Mouse (Mus musculus) liver, postnatal 0 days (tissue): ENCODE data around the gene Pxn. TPM values are rescaled to one million over a fixed set of nuclear protein-coding genes. Genes with fewer than 3 reads are reported as not detected.

Experiments used
- ATAC-seq: fragments of 200-750 bp; cut with Nextera tagmentation; 2 replicates; pipeline ENCODE4 v1.8.0; 2017; ENCODE audit warnings: mild to moderate bottlenecking, moderate library complexity
- DNase-seq: peaks from one replicate; pipeline ENCODE4 v3.0.0-alpha.2; 2016
- H3K27ac ChIP-seq: fragments of 300-500 bp; sonication (generic); 2 replicates; pipeline ENCODE4 v1.5.1; 2014; ENCODE audit warnings: antibody characterized with exemption, moderate library complexity, mild to moderate bottlenecking, low read depth
- H3K27me3 ChIP-seq: fragments of 300-500 bp; sonication (generic); 2 replicates; pipeline ENCODE4 v1.6.1; 2014; ENCODE audit warnings: low read length, control low read depth, mixed read lengths; ENCODE audit not compliant: insufficient read depth
- H3K36me3 ChIP-seq: fragments of 300-500 bp; sonication (generic); replicated peaks from 2 replicates; pipeline ENCODE4 v1.6.1; 2014; ENCODE audit warnings: mild to moderate bottlenecking, control low read depth, low read length, moderate library complexity, mixed read lengths; ENCODE audit not compliant: insufficient read depth
- H3K4me1 ChIP-seq: fragments of 300-500 bp; sonication (generic); 2 replicates; pipeline ENCODE4 v1.6.1; 2014; ENCODE audit warnings: antibody characterized with exemption, mild to moderate bottlenecking, control low read depth; ENCODE audit not compliant: insufficient read depth
- H3K4me2 ChIP-seq: fragments of 300-500 bp; sonication (generic); 2 replicates; pipeline ENCODE4 v1.6.1; 2014; ENCODE audit warnings: low read depth, mild to moderate bottlenecking, low read length, moderate library complexity, mixed read lengths
- H3K4me3 ChIP-seq: fragments of 300-500 bp; sonication (generic); 2 replicates; pipeline ENCODE4 v1.5.1; 2014; ENCODE audit warnings: low read depth, low read length
- H3K9ac ChIP-seq: fragments of 300-500 bp; sonication (generic); replicated peaks from 2 replicates; pipeline ENCODE4 v1.6.1; 2014; ENCODE audit warnings: mild to moderate bottlenecking, moderate library complexity
- H3K9me3 ChIP-seq: fragments of 300-500 bp; sonication (generic); 2 replicates; pipeline ENCODE4 v1.6.1; 2016; ENCODE audit warnings: mild to moderate bottlenecking, control low read depth, low read length, mixed read lengths
- CTCF ChIP-seq: sonication (generic); IDR thresholded peaks from 2 replicates; pipeline ENCODE4 v1.5.1; 2016; ENCODE audit warnings: antibody characterized with exemption, low read depth
- EP300 ChIP-seq: IDR thresholded peaks from 2 replicates; pipeline ENCODE4 v1.6.1; 2016; ENCODE audit warnings: antibody characterized with exemption, low read depth, mild to moderate bottlenecking
- WGBS: fragments of 180-500 bp; shearing (Covaris S2); extraction: QIAGEN DNeasy Blood & Tissue Kit; methylation state at CpG from one replicate; pipeline ENCODE4 v1.1.7; 2014; ENCODE audit not compliant: insufficient replicate concordance; 5-methylcytosine and 5-hydroxymethylcytosine counted together
- polyA plus RNA-seq: library from polyadenylated mRNA; unstranded; fragments of >200 nt; fragmentation: Nextera tagmentation; extraction: Ambion mirVana; gene quantifications from 2 replicates; pipeline ENCODE4 v1.2.1, GENCODE M21; 2015

Pxn gene
- polyA plus RNA-seq, 1 experiment from 2014 or later: 14.9 TPM

GRCm38 (mm10) chr5:115525416-115525815 lies 18.9 kb downstream of the Pxn start:
- no peak overlapping the region for H3K4me3 ChIP-seq
- 0 out of 2 replicates have a peak overlapping the region, but pooled peaks have one; percentile 34 for H3K27ac ChIP-seq
- H3K4me2 ChIP-seq: no peak overlapping the region
- H3K27me3 ChIP-seq: no peaks in the 10 kb centered on the region
- no peak overlapping the region for H3K9ac ChIP-seq
- peaks cover 13% of the 10 kb centered on the region; the same call in 1 of the 2 replicates for H3K36me3 ChIP-seq
- 72% methylated on average over 4 of the region's 4 CpGs for WGBS
- no peak for DNase-seq
- H3K9me3 ChIP-seq: no peaks in the 10 kb centered on the region
- TF ChIP-seq CTCF (no peak), EP300 (no peak)
- peaks cover 71% of the 10 kb centered on the region for H3K4me1 ChIP-seq
- ATAC-seq: no peak

- no peak for ATAC-seq
- TF ChIP-seq EP300: no peak
- TF ChIP-seq CTCF: no peak
- Histone ChIP-seq H3K9ac (peak overlapping the region; percentile 30; the same call in 1 of the 2 replicates), H3K27ac (0 out of 2 replicates have a peak overlapping the region, but pooled peaks have one; percentile 34), H3K4me1 (peaks cover 71% of the 10 kb centered on the region), H3K27me3 (no peaks in the 10 kb centered on the region), H3K36me3 (peaks cover 13% of the 10 kb centered on the region; the same call in 1 of the 2 replicates), H3K4me2 (no peak overlapping the region), H3K4me3 (no peak overlapping the region), H3K9me3 (no peaks in the 10 kb centered on the region)
- no peak for DNase-seq
- WGBS: 78% methylated on average over 9 of the region's 9 CpGs
These were observed 19.5 kb downstream of the Pxn start for GRCm38 (mm10) chr5:115525943-115526342.

GRCm38 (mm10) chr5:115526456-115527202 lies 20.2 kb downstream of the Pxn start:
- TF ChIP-seq CTCF (no peak), EP300 (no peak)
- peak overlapping the region; percentile 30; the same call in 1 of the 2 replicates for H3K9ac ChIP-seq
- H3K27me3 ChIP-seq: no peaks in the 10 kb centered on the region
- no peaks in the 10 kb centered on the region for H3K9me3 ChIP-seq
- peaks cover 13% of the 10 kb centered on the region; the same call in 1 of the 2 replicates for H3K36me3 ChIP-seq
- 85% methylated on average over 17 of the region's 17 CpGs for WGBS
- H3K27ac ChIP-seq: no peak overlapping the region
- H3K4me2 ChIP-seq: no peak overlapping the region
- DNase-seq (no peak), ATAC-seq (no peak)
- H3K4me1 ChIP-seq: peaks cover 72% of the 10 kb centered on the region
- H3K4me3 ChIP-seq: no peak overlapping the region

DNA sequence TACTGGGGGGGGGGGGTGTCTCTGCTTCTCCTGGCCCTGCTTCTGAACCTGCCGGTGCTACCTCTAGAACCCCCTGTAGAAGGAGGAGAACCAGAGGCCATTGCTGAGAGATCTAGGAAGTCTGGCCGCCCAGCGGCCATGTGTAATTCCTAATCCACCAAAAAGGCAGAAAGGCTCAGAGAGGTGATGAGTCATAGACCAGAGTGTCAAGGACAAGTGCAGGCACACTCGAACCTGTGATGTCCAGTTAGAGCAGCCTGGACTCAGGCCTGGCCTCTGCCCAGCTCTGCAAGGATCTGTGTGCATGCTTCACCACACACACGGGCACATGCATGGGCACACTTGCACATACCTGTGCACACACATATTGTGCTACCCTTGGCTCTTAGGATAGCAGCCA lies 21.7 kb downstream of the Pxn start:
- WGBS: 65% methylated on average over 5 of the region's 5 CpGs
- Histone ChIP-seq H3K36me3 (peaks cover 14% of the 10 kb centered on the region; the same call in 1 of the 2 replicates), H3K9me3 (no peaks in the 10 kb centered on the region), H3K9ac (no peak overlapping the region), H3K4me2 (no peak overlapping the region), H3K4me3 (no peak overlapping the region), H3K27ac (no peak overlapping the region), H3K27me3 (no peaks in the 10 kb centered on the region), H3K4me1 (peaks cover 73% of the 10 kb centered on the region)
- ATAC-seq (no peak), DNase-seq (no peak)
- no peak for TF ChIP-seq EP300
- no peak for TF ChIP-seq CTCF

DNA sequence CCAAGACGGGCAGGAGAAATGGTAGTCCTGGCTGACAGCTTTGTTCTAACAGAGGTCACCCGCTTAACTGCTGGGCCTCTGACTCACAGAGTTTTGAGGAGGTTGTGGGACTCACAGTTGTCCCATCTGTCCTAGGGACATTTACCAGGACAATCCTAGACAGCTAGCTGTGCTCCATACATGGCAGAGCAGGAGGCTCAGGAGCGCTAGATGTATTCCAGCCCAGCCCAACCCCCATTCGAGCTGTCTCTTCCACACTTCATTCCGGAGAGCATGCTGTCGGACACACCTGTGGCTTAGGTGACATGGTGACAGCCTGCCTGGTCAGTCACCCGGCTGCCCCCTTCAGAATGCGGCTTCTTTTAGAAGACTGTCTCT lies 22.9 kb downstream of the Pxn start:
- no peak for DNase-seq
- peaks cover 73% of the 10 kb centered on the region for H3K4me1 ChIP-seq
- H3K27me3 ChIP-seq: no peaks in the 10 kb centered on the region
- H3K4me3 ChIP-seq: no peak overlapping the region
- no peaks in the 10 kb centered on the region for H3K9me3 ChIP-seq
- H3K27ac ChIP-seq: peak overlapping the region; percentile 82
- WGBS: 36% methylated on average over 8 of the region's 8 CpGs
- 0 out of 2 replicates have a peak overlapping the region, but pooled peaks have one; percentile 3 for H3K9ac ChIP-seq
- peaks cover 16% of the 10 kb centered on the region; the same call in 1 of the 2 replicates for H3K36me3 ChIP-seq
- ATAC-seq: no peak
- H3K4me2 ChIP-seq: peak overlapping the region; percentile 36
- TF ChIP-seq EP300 (no peak), CTCF (no peak)

- 34% methylated on average over 7 of the region's 7 CpGs for WGBS
- DNase-seq: peak; percentile 25
- Histone ChIP-seq H3K27me3 (no peaks in the 10 kb centered on the region), H3K27ac (peak overlapping the region; percentile 82), H3K36me3 (peaks cover 16% of the 10 kb centered on the region; the same call in 1 of the 2 replicates), H3K9ac (0 out of 2 replicates have a peak overlapping the region, but pooled peaks have one; percentile 3), H3K4me1 (peaks cover 75% of the 10 kb centered on the region), H3K4me2 (peak overlapping the region; percentile 46), H3K4me3 (no peak overlapping the region), H3K9me3 (no peaks in the 10 kb centered on the region)
- TF ChIP-seq EP300 (no peak), CTCF (no peak)
- ATAC-seq: peak; percentile 14; the same call in 1 of the 2 replicates
These were observed 23.4 kb downstream of the Pxn start for GRCm38 (mm10) chr5:115529742-115530446.
